Mouse (Mus musculus): Measurements from ENCODE around the gene 2410131K14Rik.

Gene 2410131K14Rik

DNA sequence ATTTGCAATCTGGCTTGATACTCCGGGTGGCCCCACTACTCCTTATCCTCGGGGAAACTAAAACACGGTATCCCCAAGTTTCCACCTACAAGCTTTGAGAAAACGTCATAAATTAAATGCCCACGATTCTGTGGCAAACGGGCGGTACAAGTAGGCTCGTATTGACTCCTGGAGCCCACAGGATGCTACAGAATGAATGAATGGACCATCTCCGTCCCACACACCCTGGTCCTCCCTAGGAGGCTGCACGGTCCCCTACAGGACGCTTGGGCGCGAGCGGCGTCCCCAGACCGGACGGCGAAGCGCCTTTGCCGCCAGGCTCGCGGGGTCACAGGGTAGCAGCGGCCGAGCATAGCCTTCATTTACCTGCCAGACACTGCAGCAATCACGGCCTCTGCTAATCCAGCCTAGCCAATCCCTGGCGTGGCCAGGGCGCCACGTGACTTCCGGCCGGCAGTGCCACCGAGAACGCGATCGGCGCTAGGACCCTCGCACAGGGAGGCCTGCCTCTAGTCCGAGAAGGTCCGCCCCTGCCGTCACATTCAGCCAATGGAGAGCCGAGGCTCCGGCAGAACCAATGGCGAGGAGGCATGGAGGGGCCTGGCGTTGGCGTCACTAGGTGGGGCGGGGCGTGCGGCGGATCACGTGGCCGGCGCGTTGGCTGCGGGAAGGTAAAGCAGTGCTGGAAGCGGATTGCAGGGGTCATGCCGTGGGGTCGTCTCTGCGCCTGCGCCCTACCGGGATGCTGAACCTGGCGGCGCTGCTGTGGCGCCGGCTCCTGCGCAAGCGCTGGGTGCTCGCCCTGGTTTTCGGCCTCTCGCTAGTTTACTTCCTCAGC lies at the start of gene 2410131K14Rik, which contains the start of gene Rnft2:
2410131K14Rik (plus strand) TSS at position 622 of the 838 bp plus-strand sequence.
Rnft2 (minus strand) TSS at position 511 of the 838 bp plus-strand sequence.
- peak; percentile 99 for DNase-seq

DNA sequence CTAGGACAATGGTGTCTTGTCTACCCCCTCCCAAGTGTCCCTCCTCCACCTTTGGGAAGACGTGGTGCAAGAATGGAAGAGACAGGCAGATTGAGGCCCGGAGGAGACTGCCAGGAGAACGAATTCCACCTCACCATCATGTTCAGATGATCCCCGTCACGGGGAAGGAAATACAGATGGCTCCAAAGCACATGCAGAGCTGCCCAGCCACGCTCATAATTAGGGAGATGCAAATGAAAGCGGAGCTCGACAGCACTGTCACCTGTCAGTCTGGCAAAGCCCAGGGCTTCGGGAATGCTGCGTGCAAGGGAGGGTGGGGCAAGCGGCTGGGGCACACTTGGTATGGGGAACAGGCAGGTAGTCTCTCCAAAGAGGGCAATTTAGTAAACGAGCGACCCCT lies 47.6 kb upstream of the 2410131K14Rik start:
- DNase-seq = no peak

DNA sequence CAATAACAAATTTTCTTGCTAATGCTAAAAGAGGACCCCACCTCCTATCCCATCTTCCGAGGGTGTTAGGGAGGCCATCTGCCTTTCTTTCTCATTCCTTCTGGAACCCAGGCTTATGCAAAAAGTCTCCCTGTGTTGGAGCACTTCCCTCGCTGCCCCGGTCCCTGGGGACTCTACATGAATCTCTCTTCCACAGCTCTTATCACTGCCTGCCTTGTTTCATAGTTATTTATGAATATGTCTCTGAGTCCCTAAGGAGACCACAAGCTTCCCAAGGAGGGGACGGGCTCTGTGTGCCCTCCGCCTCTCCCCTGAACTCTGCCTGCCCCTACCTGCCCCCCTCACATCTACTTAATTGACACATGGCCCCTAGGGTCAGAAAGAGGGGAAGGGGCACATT lies 45.4 kb upstream of the 2410131K14Rik start:
- no peak for DNase-seq

DNA sequence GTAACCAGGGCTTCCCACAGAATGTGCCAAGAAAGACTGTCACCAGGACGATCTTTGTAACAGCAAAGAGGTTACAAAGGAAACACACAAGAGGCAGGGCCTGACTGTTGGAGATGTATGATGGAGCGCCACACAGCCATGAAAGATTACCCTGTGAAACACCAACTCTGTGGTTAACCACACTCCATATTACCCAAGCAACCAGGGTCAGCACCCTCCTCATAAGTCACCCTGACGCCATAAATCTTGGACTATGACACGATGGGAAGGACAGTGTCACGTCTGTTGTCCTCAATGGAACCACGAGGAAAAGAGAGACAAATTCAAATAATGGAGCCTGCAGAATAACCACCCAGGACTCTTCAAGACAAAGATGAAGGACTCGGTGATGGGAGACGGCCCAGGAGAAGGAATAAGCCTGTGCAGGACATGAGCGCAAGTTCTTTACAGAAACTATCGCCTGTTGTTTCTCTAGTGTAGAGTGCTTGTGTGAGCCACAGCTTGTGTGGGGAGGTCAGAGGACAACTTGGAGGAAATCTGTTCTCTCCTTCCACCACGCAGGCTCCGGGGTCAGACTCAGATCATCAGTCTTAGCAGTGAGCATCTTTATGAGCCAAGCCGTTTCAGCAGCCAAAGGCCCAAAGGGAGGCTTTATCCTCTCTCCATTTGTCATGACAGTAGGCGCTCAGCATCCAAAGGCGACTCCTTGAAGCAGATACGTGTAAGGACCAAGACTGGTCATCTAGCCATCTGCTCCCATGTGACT lies 40.2 kb upstream of the 2410131K14Rik start:
- no peak for DNase-seq

DNA sequence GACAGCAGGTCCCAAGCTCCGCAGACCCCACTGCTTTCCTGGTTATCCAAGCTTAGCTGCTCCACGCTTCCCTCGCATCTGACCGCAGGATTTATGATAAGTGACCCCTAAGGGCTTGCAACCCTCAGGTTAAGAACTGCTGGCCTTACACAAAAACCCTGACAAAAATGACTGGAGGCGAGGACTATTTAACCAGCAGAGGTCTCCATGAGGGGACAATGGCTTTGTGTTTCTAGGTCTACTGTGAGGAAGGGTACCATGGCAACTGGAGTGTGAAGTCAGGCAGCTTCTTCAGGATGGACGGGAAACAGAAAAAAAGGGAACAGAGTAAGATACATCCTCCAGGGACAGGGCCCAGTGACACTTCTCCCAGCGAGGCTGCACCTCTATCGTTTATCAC lies 39.2 kb upstream of the 2410131K14Rik start:
- DNase-seq = no peak

DNA sequence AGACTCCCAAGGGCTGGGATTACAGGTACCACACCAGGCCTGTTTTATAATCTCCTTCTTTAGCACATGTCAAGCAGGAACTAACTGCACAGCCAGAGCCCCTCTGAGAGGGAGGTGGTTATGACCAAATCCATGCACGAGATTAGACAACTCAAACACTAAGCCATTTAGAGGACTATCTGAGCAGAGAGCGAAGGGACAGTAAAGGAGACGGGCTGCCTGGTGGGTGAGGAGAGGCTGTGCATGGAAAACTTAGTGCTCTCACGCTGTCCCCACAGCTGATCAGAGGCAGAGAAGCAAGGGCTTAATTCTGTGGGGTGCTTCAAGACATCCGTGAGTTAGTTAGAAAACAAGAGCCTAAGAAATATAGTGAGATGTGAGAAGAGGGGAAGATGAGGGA lies 31.0 kb upstream of the 2410131K14Rik start:
- DNase-seq = peak; percentile 18

DNA sequence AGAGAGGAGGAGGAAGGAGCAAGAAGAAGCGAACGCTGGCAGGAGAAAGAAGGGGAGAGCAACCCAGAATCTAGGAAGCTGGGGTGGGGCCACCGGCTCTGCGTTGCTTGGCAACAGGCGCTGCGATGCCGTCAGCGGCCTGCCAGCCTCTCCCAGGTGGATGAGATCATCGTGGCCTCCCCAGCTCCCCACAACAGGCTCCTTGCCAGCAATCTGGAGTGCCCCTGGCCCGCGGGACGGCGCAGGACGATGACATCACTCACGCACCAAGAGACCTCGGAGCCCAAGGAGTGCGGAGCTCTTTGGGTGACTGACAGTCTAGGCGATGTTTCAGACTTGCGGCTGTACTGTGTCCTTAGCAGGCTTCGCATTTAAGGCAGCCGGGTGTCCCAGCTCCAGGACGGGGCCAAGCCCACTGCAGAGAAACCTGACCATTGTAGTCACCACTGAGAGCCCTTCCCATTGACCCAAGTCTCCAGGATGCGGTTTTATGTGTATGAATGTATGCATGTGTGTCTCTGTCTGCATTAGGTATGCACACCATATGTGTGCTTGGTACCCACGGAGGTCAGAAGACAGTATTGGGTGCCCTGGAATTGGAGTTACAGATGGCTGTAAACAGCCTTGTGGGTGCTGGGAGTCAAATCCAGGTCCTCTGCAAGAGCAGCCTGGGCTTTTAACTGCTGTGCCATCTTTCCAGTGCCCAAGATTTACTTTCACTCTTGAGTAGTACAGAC lies 30.4 kb upstream of the 2410131K14Rik start:
- DNase-seq = peak; percentile 89

DNA sequence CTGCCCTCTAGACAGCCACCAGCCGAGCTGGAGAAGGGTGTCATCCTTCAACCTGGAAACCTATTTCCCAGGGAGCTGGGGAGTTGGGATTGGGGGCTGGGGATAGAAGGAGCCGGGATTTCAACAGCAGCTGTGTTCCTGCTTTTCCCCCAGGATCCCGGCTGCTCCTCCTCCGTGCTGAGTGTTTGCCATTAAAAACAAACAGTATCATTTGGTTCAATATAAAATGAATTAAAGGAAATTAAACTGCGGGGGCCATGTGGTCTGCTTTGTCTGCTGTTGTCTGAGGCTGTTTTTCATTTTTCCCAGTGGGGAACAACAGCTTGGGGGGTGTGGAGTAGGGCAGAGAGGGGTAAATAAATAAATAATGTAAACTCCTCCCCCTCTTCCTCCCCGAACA lies 27.6 kb upstream of the 2410131K14Rik start:
- no peak for DNase-seq

DNA sequence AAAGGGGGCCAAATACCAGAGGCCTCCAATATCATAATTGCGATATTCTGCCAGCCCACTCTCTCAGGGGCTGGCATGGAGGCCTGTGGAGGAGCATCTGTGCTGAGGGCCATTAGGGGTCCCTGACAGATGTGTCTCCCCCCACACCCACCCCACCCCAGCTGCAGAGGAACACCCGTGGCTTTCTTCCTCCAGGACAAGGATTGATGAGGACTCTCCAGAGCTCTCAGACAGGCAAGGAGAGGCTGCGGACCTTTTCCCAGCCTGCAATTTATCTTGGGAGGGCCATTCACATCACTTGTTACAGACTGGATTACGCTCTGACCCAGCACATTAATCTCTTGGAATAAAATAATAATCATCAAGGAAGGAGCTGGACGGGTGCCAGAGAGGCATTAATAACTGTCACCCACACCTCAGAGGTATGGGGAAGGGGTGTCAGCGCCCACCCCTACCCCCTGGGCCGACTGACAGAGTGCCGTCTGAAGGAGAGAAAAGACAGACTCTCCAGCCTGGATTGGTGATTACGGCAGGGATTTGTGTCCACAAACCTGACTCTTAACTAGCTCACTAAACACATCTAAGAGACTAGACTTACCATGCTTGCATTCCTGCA lies 21.8 kb upstream of the 2410131K14Rik start:
- no peak for DNase-seq

DNA sequence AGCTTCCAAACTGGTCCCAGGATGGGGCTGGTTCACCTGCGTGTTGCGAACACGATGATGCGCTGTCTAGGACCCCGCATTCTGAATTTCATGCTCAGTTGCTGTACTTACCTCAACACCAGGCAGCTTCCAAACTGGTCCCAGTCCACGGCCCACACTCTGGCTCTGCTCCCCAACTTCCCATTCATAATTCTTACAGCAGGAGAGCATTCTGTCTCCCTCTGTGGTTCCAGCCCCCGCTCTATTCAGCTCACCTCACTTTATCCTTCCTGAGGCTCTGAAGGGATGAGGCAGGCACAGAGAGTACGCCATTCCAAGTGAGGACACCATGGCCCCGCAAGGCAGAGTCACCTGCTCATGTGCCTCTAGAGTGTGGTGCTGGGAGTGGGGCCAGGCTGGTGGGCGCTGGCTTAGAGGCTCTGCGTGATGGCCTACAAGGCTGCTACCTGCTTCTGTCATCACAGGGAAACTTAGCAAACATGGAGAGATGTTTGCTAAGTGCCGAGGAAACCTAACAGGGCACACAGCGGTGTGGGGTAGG lies 14.9 kb upstream of the 2410131K14Rik start:
- no peak for DNase-seq

DNA sequence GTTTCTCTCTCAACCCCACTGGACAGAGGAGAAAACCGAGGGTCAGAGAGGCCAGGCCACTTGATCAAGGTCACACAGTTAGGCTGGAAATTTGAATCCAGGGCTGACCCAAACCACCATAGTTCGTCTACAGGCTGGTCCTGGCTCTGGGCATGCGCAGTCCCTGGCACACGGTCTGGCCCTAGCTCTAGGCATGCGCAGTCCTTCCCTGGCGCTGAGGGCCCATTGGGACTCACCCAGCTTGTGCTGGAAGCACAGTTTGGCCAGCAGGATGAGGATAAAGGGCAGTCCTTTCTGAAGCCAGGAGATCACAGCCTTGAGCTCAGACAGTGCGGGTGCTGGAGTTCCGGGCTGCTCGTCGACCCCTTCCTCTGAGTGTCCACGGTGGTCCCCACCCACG lies 8.1 kb upstream of the 2410131K14Rik start:
- DNase-seq = peak; percentile 69

DNA sequence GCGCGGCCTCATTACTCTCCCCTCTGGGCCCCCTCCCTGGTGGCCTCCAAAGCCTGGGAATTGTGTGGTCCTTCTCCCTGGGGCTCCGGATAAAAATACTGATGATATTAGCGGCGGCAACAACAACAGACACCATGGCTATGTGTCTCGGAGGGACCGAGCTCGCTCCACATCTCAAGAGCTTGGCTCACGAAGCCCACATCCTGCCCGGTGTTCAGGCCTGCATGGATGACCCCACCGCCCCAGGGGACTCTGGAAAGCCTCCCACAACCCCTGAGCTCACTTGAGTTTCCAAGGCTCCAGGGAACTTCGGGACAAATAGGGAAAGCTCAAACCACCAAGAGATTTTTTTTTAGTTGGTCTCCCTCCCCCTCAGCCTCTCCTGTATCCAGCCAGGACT lies 5.4 kb upstream of the 2410131K14Rik start:
- no peak for DNase-seq

DNA sequence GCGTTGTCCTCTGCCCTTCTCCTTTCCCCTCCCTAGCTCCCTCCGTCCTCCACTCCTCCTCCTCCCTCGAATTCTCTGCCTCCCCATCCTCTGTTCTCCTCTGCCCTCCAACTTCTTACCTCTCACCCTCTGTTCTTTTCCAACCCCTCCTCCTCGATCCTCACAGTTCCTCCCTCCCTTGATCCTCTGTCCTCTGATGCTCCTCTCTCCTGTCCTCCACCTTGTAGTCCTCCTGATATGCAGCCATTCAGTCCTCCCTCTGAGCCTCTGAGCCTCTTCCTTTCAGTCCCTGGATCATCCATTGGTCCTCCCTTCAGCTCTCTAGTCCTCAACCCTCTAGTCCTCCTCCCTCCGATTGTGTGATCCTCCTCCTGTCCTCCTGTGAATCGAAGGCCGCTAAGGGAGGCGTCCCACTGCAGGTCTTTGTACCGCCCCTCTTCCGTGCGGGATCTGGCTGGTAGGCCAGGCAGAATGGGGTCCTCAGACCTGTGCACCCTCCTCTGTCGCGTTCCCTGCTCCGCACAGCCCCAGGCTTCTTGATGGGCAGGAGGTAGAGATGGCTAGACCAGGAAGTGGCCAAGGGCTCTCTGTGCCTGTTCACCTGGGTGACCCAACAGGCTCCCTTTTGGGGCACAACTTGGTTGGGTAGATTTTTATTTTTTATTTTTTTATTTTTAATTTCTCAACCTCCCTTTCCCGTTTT lies 730 bp downstream of the 2410131K14Rik start:
- DNase-seq = no peak

DNA sequence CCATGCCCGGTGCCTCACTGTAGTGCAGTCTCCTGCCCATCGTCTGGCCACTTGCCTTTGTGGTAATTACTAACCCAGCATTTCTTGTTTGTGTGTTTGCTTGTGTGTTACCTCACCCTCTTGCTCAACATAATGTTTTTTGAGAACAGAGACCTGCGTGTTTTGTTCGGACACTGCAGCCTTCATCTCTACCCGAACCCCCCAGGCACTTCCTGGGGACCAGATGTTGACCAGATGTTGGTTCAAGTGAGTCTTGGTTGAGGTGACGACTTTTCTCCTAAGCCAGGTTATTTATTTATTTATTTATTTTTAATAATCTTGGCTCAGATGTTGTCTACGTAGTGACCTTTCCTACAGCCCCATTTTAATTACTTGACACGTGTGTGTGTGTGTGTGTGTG lies 2.4 kb downstream of the 2410131K14Rik start:
- DNase-seq = no peak

DNA sequence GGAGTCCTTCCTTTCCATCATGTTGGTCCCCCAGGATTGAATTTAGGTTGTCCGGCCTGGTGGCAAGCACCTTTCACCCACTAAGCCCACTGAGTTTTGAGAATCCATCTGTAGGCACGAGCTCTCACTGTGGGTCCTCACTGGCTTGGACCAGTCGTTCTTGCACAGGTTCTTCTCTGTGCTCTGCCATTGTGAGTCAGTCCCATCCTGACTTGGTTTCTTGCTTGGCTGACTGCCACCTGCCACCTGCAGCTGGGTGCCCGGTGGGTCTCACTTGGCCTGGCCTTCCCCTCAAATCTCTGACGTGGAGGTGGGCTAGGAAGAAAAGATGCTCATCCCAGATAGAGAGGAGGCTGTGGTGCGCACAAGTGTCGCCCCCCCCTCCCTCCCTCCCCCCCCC lies 6.0 kb downstream of the 2410131K14Rik start:
- no peak for DNase-seq

DNA sequence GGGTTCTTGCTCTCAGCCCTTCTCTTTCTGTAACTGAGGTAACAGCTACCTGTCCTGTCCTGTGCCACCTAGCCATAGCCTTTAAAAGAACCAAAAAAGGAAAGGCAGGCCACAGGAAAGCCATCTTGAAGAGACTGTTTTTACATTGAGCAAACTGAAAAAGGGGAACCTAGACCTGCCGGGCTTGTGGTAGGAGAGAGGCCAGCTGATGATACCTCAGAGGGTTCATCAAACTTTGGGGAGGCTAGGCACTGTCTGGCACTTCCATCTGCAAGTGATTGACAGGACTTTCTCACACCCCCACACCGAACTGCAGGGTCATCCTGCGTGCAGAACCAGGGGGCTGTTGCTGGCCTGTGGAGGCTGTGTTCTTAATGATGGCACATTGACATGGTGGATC lies 8.5 kb downstream of the 2410131K14Rik start:
- DNase-seq = no peak

DNA sequence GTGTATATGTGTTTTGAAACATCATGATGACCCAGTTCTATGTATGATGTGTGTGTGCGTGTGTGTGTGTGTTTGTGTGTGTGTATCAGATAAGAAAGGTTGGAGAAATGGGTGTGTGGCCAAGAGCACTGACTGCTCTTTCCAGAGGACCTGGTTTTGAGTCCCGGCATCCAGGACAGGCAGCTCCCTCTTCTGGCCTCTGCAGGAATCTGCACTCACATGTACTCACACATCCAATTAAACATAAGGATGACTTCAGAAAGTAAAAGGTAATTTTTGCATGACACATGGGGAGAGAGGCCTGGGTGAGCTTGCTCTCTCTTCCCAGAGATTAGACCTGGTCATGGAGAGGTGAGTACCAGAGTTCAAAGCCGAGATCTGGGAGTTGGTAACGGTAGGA lies 12.0 kb downstream of the 2410131K14Rik start:
- DNase-seq = no peak

DNA sequence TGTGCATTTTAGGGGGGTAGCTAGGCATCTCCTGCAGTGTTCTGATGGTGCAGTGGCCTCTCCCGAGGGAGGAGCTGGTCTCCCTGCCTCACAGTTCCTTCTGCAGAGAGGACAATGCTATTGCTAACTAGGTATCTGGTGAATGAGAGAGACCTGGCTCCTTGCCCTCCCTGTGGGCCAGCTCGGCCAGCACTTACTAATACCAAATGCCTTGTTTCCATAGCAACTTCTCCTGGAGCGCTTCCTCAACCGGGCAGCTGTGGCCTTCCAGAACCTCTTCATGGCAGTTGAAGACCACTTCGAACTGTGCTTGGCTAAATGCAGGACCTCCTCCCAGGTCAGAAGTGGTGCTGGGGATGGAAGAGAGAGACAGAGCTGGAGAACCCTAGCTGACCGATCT lies 14.1 kb downstream of the 2410131K14Rik start:
- DNase-seq = no peak

DNA sequence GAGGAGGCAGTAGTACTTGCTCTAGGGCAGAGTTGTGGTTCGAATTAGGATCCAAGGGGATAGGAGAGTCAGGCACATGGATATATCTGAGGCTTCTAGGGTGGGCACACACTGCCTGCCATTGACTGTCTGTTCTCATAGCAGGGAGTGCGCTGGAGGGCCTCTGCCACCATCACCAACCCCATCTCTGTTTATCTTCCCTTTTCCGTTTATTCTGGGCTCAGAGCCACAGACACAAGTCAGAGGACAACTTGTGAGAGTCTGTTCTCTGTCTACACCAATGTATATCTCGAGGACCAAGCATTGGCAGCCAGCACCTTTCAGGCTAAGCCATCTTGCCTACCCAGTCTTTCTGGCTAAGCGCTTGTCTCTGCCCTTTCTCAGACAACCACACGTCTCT lies 14.6 kb downstream of the 2410131K14Rik start:
- DNase-seq = no peak

DNA sequence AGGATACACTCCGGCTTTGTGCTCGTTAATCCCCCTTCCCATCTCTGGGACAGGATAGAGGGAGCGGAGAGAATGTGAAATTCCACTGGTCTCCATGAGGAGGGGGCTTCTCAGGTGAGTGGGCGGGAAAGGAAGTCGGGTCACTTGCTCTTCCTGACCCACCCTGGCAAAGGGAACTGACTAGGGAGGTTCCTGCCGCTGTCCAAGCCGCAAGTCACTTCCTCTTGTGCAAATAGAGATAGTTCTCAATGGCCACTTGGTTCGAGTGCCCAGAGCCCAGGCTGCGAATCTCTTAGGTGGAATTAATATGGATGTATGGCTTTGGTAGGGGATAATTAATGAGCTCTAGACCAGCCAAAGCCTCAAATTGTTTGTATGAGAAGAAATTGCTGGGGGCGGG lies 15.0 kb downstream of the 2410131K14Rik start:
- no peak for DNase-seq

DNA sequence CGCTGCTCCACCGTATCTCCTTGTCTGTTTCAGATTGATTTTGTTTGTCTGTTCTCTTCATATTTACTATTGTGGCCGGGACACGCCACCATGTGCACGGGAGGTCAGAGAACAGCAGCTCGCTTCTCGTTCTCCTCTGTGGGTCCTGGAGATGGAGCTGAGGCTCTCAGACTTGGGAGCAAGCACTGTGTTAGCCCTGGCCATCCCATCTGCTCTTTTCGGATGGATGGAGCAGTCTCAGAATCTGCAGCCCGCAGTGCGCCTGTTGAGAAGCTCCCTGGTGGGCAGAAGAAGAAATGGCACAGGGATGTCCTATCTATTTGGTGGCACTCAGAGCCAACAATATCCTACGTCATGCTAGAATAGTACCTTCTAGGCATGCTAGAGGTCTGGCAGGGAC lies 15.6 kb downstream of the 2410131K14Rik start:
- DNase-seq = no peak

DNA sequence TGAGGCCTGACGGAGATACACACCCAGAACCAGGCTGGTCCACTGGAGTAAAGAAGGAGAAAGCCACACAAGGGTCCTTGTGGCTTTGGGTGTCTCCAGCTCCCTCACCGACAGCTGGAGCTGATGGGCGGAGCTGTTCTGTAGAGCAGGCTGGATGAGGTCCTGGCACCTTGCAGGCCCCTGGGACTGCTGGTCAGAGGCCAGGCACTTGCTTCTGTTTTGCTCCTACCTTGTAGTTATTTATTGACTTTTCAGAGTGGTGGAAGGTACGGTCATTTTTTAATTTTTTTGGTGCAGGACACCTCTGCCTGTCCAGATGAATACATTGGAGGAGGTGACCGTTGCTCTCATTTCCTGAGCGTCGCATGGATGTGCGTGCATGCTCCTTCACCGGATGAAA lies 16.2 kb downstream of the 2410131K14Rik start:
- no peak for DNase-seq

All from cerebellum, adult 11 months (tissue).